Mouse (Mus musculus) midbrain, postnatal 0 days (tissue): ENCODE measurements around the gene Trim10. TPM values are rescaled to one million over a fixed set of nuclear protein-coding genes. Genes with fewer than 3 reads are reported as not detected.

Source experiments
- ATAC-seq: fragments of 200-750 bp; cut with Nextera tagmentation; 2 replicates; pipeline ENCODE4 v1.8.0; 2017; ENCODE audit warnings: moderate number of reproducible peaks, mild to moderate bottlenecking, moderate TSS enrichment, moderate library complexity; ENCODE audit not compliant: low FRiP score
- DNase-seq: peaks from one replicate; pipeline ENCODE4 v3.0.0-alpha.2; 2015; ENCODE audit warnings: low spot score
- H3K27ac ChIP-seq: fragments of 300-500 bp; sonication (generic); 2 replicates; pipeline ENCODE4 v1.5.1; 2014; ENCODE audit warnings: low read depth, mild to moderate bottlenecking, low read length, mixed read lengths
- H3K27me3 ChIP-seq: fragments of 300-500 bp; sonication (generic); 2 replicates; pipeline ENCODE4 v1.6.1; 2014; ENCODE audit warnings: low read length, control low read depth, mixed read lengths; ENCODE audit not compliant: insufficient read depth
- H3K36me3 ChIP-seq: fragments of 300-500 bp; sonication (generic); 2 replicates; pipeline ENCODE4 v1.6.1; 2014; ENCODE audit warnings: low read length, control low read depth, mixed read lengths; ENCODE audit not compliant: insufficient read depth
- H3K4me1 ChIP-seq: fragments of 300-500 bp; sonication (generic); 2 replicates; pipeline ENCODE4 v1.6.1; 2014; ENCODE audit warnings: mild to moderate bottlenecking, control low read depth, antibody characterized with exemption, low read length, mixed read lengths; ENCODE audit not compliant: insufficient read depth
- H3K4me2 ChIP-seq: fragments of 300-500 bp; sonication (generic); 2 replicates; pipeline ENCODE4 v1.6.1; 2014; ENCODE audit warnings: low read depth, mild to moderate bottlenecking, low read length, mixed read lengths; ENCODE audit not compliant: poor library complexity, severe bottlenecking
- H3K4me3 ChIP-seq: fragments of 300-500 bp; sonication (generic); 2 replicates; pipeline ENCODE4 v1.5.1; 2014; ENCODE audit warnings: low read depth, mild to moderate bottlenecking, low read length, moderate library complexity
- H3K9ac ChIP-seq: fragments of 300-500 bp; sonication (generic); replicated peaks from 2 replicates; pipeline ENCODE4 v1.6.1; 2014; ENCODE audit warnings: mild to moderate bottlenecking, low read length, moderate library complexity, mixed read lengths; ENCODE audit not compliant: poor library complexity, severe bottlenecking
- H3K9me3 ChIP-seq: fragments of 300-500 bp; sonication (generic); 2 replicates; pipeline ENCODE4 v1.6.1; 2016; ENCODE audit warnings: low read length, control low read depth
- CTCF ChIP-seq: IDR thresholded peaks from 2 replicates; pipeline ENCODE4 v1.5.1; 2016; ENCODE audit warnings: antibody characterized with exemption, mild to moderate bottlenecking
- WGBS: fragments of 180-500 bp; shearing (Covaris S2); extraction: QIAGEN DNeasy Blood & Tissue Kit; methylation state at CpG from one replicate; pipeline ENCODE4 v1.1.7; 2014; 5-methylcytosine and 5-hydroxymethylcytosine counted together
- polyA plus RNA-seq: library from polyadenylated mRNA; unstranded; fragments of >200 nt; fragmentation: Nextera tagmentation; extraction: Ambion mirVana; gene quantifications from 2 replicates; pipeline ENCODE4 v1.2.1, GENCODE M21; 2015
- total RNA-seq: library from RNA; depleted of rRNA; stranded (reverse); fragments of >200 nt; gene quantifications from 2 replicates; pipeline ENCODE4 v1.2.3, GENCODE M21; 2014

The Trim10 gene
- total and polyA plus RNA-seq, 2 experiments from 2014 or later, result 0.17 to 0.22 TPM

DNA sequence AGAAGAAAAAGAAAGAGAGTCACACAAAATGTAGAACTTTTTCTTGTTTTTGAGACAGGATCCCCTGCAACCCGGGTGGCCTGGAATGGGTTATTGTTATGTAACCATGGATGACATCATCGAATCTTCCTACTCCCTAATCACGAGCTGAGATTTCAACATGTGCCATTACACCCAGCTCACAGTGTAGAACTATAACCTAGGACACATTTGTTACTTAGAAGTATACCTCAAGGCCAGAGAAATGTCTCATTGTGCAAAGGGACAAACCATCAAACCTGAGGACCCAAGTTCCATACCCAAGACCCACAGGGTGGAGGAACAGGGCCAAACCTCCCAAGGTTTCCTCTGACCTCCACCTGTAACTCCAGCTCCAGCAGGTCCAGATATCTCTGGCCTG lies 34.3 kb downstream of the Trim10 start:
- no peak for TF ChIP-seq CTCF
- Histone ChIP-seq H3K36me3 (no peaks in the 10 kb centered on the region), H3K9me3 (no peaks in the 10 kb centered on the region), H3K4me3 (no peak overlapping the region), H3K9ac (no peak overlapping the region), H3K4me1 (no peaks in the 10 kb centered on the region), H3K27ac (no peak overlapping the region), H3K4me2 (no peak overlapping the region), H3K27me3 (no peaks in the 10 kb centered on the region)
- ATAC-seq (no peak), DNase-seq (no peak)
- WGBS, result 66% methylated on average over 3 of the region's 3 CpGs

DNA sequence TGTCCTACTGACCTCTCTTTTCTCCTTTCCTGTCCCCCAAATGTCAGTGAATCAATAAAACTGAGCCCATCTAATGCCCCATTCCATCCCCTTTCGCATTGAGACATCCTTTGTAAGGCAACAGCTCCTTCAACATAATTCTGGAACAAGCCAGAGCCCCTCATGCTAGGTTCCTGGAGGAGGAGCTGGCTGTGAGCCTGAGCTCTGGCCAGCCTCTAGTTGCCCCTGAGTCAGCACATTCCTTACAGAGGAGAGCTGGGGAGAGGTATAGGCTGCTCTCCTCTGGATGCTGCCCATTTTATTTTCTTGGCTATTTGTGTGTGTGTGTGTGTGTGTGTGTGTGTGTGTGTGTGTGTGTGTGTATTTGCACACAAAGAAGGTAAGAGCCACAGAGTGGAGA lies 38.9 kb downstream of the Trim10 start:
- Histone ChIP-seq H3K36me3 (no peaks in the 10 kb centered on the region), H3K4me3 (no peak overlapping the region), H3K4me2 (no peak overlapping the region), H3K4me1 (no peaks in the 10 kb centered on the region), H3K9me3 (no peaks in the 10 kb centered on the region), H3K27me3 (no peaks in the 10 kb centered on the region), H3K27ac (no peak overlapping the region), H3K9ac (no peak overlapping the region)
- DNase-seq (no peak), ATAC-seq (no peak)
- WGBS, result 50% methylated on average over 1 of the region's 1 CpGs
- no peak for TF ChIP-seq CTCF

GRCm38 (mm10) chr17:36909802-36910201 lies 40.4 kb downstream of the Trim10 start:
- Histone ChIP-seq H3K36me3 (no peaks in the 10 kb centered on the region), H3K4me2 (no peak overlapping the region), H3K27ac (no peak overlapping the region), H3K27me3 (no peaks in the 10 kb centered on the region), H3K4me3 (no peak overlapping the region), H3K4me1 (no peaks in the 10 kb centered on the region), H3K9ac (no peak overlapping the region), H3K9me3 (no peaks in the 10 kb centered on the region)
- DNase-seq, result no peak
- ATAC-seq, result no peak
- TF ChIP-seq CTCF, result no peak
- WGBS, result 68% methylated on average over 4 of the region's 4 CpGs

- 60% methylated on average over 2 of the region's 2 CpGs for WGBS
- Histone ChIP-seq H3K4me3 (no peak overlapping the region), H3K9me3 (no peaks in the 10 kb centered on the region), H3K9ac (no peak overlapping the region), H3K4me2 (no peak overlapping the region), H3K27me3 (no peaks in the 10 kb centered on the region), H3K36me3 (no peaks in the 10 kb centered on the region), H3K27ac (no peak overlapping the region), H3K4me1 (no peaks in the 10 kb centered on the region)
- ATAC-seq (no peak), DNase-seq (no peak)
- TF ChIP-seq CTCF, result no peak
Measured at GRCm38 (mm10) chr17:36912031-36912430, 42.7 kb downstream of the Trim10 start.

DNA sequence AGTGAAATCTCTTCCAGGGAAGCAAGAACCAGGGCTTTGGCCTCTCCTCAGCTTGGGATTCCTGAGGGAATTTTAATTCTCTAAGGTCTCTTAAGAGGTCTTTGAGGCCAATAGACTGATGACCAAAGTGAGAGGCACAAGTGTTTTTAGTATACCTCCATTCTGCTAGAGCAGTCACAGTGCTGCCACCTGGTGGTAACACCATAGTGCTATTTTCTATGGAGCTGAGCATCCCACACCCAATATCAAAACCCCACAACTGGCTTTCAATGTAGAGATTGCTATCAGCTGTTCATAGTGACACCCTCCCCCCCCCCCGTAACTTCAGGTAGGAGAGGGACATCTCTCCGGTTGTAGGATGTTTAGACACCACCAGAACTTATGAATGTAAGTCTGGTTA lies 44.7 kb downstream of the Trim10 start:
- H3K9me3 ChIP-seq, result no peaks in the 10 kb centered on the region
- peak; percentile 79 for TF ChIP-seq CTCF
- no peaks in the 10 kb centered on the region for H3K27me3 ChIP-seq
- H3K4me1 ChIP-seq, result no peaks in the 10 kb centered on the region
- H3K4me3 ChIP-seq, result no peak overlapping the region
- no peak overlapping the region for H3K27ac ChIP-seq
- no peaks in the 10 kb centered on the region for H3K36me3 ChIP-seq
- ATAC-seq (no peak), DNase-seq (peak; percentile 77)
- WGBS, result 11% methylated on average over 2 of the region's 2 CpGs
- no peak overlapping the region for H3K9ac ChIP-seq
- H3K4me2 ChIP-seq, result no peak overlapping the region

GRCm38 (mm10) chr17:36915076-36915475 lies 45.7 kb downstream of the Trim10 start:
- H3K27me3 ChIP-seq, result no peaks in the 10 kb centered on the region
- WGBS, result 12% methylated on average over 9 of the region's 9 CpGs
- DNase-seq (peak; percentile 43), ATAC-seq (no peak)
- H3K9me3 ChIP-seq, result no peaks in the 10 kb centered on the region
- H3K9ac ChIP-seq, result no peak overlapping the region
- no peaks in the 10 kb centered on the region for H3K36me3 ChIP-seq
- no peak overlapping the region for H3K27ac ChIP-seq
- TF ChIP-seq CTCF, result peak; percentile 76
- H3K4me1 ChIP-seq, result no peaks in the 10 kb centered on the region
- no peak overlapping the region for H3K4me3 ChIP-seq
- H3K4me2 ChIP-seq, result no peak overlapping the region
